Mouse (Mus musculus): ENCODE measurements around the gene Cd84. TPM values are rescaled to one million over a fixed set of nuclear protein-coding genes. Genes with fewer than 3 reads are reported as not detected.
"Not testable (repeated sequence)": the region's sequence is repeated elsewhere in the genome, so short reads cannot be mapped to it uniquely, and the experiment has no call there.

Gene Cd84
- polyA plus RNA-seq, 1 experiment = 2.0 TPM

GRCm38 (mm10) chr1:171826164-171826563 lies 13.3 kb upstream of the Cd84 start:
- TF ChIP-seq POLR2A (IDR thresholded peaks at IDR 0.05; ENCODE audit: low read depth, low read length) = no peak
- TF ChIP-seq CTCF (IDR thresholded peaks at IDR 0.05; ENCODE audit: borderline replicate concordance, insufficient read depth, low read length) = no peak
- H3K4me1 ChIP-seq (ENCODE audit: control insufficient read depth, insufficient read depth, low read length) = no peaks in the 10 kb centered on the region
- no peak overlapping the region for H3K27ac ChIP-seq (ENCODE audit: insufficient read depth, low read length)
- H3K4me3 ChIP-seq (ENCODE audit: insufficient read depth, low read length) = no peak overlapping the region

GRCm38 (mm10) chr1:171827674-171828073 lies 11.8 kb upstream of the Cd84 start:
- Histone ChIP-seq H3K4me3 (ENCODE audit: insufficient read depth, low read length) (no peak overlapping the region), H3K4me1 (ENCODE audit: control insufficient read depth, insufficient read depth, low read length) (no peaks in the 10 kb centered on the region), H3K27ac (ENCODE audit: insufficient read depth, low read length) (no peak overlapping the region)
- TF ChIP-seq CTCF (IDR thresholded peaks at IDR 0.05; ENCODE audit: borderline replicate concordance, insufficient read depth, low read length) (no peak), POLR2A (IDR thresholded peaks at IDR 0.05; ENCODE audit: low read depth, low read length) (no peak)

DNA sequence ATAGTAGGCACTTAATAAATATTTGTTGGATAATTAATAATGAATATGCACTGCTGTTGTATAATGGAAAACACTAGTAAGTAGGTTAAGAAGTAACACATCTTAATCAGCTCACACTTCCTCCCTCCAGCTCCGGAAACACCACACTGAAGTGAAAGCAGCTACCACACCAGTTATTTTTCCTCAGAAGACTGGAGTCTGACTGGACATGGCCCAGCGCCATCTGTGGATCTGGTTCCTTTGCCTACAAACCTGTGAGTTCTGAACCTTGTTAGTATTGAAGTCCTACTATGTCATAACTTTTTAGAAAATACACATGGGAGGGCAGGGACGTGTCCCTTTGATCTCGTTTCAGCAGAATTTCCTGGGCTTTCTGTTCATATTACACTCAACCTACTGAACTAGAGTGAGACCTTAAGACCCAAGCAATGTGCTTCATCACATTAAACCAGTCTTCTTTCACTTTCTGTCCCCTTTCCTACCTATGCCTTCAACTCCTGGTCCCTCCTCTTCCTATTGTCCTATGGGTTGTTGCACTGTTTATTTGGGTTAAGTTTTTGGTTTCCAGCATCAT lies 1.0 kb downstream of the Cd84 start:
- no peaks in the 10 kb centered on the region for H3K4me1 ChIP-seq (ENCODE audit: control insufficient read depth, insufficient read depth, low read length)
- H3K4me3 ChIP-seq (ENCODE audit: insufficient read depth, low read length) = no peak overlapping the region
- H3K27ac ChIP-seq (ENCODE audit: insufficient read depth, low read length) = no peak overlapping the region
- TF ChIP-seq POLR2A (IDR thresholded peaks at IDR 0.05; ENCODE audit: low read depth, low read length) (no peak), CTCF (IDR thresholded peaks at IDR 0.05; ENCODE audit: borderline replicate concordance, insufficient read depth, low read length) (no peak)

DNA sequence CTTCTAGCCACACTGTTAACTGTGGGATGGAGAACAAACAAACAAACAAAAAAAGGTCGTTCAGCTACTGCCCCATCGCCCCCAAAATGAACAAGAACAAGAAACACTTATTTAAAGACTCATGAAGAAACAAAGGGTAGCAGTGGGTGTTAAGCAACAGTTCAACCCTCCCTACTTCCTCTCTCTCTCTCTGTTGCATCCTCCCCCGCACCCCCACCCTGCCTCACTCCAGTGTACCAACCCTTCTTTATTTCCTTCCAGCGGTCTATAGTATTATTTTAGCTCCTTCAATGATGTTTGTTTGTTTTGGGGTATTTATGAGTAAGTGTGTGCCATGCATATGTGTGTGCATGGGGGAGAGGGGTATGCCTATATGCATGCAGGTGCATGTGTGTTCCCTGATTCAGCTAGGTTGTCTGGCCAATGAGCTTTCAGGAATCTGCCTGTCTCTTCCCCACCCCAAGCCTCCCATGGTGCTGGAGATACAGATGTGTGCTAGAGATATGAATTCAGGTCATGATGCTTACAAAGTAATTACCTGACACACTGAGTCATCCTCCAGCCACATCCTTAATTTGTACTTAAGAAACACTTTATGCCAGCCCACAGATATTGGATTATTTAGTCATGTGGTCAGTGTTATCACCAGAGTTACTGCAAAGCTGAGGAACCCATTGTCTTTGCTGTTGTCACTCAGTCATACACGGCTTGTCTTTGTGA lies 5.7 kb downstream of the Cd84 start:
- no peak overlapping the region for H3K4me3 ChIP-seq (ENCODE audit: insufficient read depth, low read length)
- no peak overlapping the region for H3K27ac ChIP-seq (ENCODE audit: insufficient read depth, low read length)
- H3K4me1 ChIP-seq (ENCODE audit: control insufficient read depth, insufficient read depth, low read length) = no peaks in the 10 kb centered on the region
- no peak for TF ChIP-seq CTCF (IDR thresholded peaks at IDR 0.05; ENCODE audit: borderline replicate concordance, insufficient read depth, low read length)
- TF ChIP-seq POLR2A (IDR thresholded peaks at IDR 0.05; ENCODE audit: low read depth, low read length) = no peak

GRCm38 (mm10) chr1:171848201-171848600 lies 8.7 kb downstream of the Cd84 start:
- no peak for TF ChIP-seq POLR2A (IDR thresholded peaks at IDR 0.05; ENCODE audit: low read depth, low read length)
- no peak for TF ChIP-seq CTCF (IDR thresholded peaks at IDR 0.05; ENCODE audit: borderline replicate concordance, insufficient read depth, low read length)
- Histone ChIP-seq H3K4me3 (ENCODE audit: insufficient read depth, low read length) (no peak overlapping the region), H3K4me1 (ENCODE audit: control insufficient read depth, insufficient read depth, low read length) (no peaks in the 10 kb centered on the region), H3K27ac (ENCODE audit: insufficient read depth, low read length) (no peak overlapping the region)

DNA sequence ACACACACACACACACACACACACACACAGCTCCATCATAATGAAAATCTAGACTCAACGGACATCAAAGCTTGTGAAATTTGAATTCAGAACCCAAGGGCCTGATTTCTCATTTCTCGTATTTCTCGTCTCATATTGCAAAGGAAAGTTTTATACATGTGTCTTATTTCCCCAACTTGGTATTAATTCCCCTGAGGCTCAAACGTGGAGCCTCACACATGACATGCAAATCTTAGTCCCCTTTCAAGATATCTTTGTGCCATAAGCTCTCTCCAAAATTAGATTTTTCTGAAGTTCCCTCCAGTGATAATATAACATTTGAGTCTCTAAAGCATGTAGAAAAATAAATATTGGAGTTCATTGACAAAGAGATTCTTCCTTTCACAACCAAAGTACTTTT lies 9.3 kb downstream of the Cd84 start:
- no peak overlapping the region for H3K4me3 ChIP-seq (ENCODE audit: insufficient read depth, low read length)
- H3K4me1 ChIP-seq (ENCODE audit: control insufficient read depth, insufficient read depth, low read length) = no peaks in the 10 kb centered on the region
- no peak for TF ChIP-seq POLR2A (IDR thresholded peaks at IDR 0.05; ENCODE audit: low read depth, low read length)
- no peak for TF ChIP-seq CTCF (IDR thresholded peaks at IDR 0.05; ENCODE audit: borderline replicate concordance, insufficient read depth, low read length)
- H3K27ac ChIP-seq (ENCODE audit: insufficient read depth, low read length) = no peak overlapping the region

GRCm38 (mm10) chr1:171849454-171849853 lies 10.0 kb downstream of the Cd84 start:
- no peak for TF ChIP-seq CTCF (IDR thresholded peaks at IDR 0.05; ENCODE audit: borderline replicate concordance, insufficient read depth, low read length)
- TF ChIP-seq POLR2A (IDR thresholded peaks at IDR 0.05; ENCODE audit: low read depth, low read length) = no peak
- no peak overlapping the region for H3K4me3 ChIP-seq (ENCODE audit: insufficient read depth, low read length)
- H3K27ac ChIP-seq (ENCODE audit: insufficient read depth, low read length) = no peak overlapping the region
- no peaks in the 10 kb centered on the region for H3K4me1 ChIP-seq (ENCODE audit: control insufficient read depth, insufficient read depth, low read length)

DNA sequence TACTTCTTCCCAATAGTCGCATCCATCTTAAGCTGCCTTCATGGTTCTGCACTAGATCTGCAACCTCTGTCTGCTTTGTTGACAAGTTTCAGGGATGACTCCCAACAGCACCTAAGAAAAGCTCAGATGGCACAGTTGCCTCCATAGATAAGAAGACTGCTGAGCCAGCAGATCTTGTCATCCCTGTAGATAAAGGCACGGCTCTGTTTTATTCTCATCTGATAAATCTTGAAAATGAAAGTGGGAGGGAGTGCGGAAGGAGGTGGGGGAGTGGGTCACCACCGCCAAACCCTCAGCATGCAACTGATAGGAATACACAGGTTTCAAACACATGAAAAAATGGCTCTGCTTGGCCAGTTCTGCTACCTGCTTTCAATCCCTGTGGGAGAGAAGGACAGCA lies 26.0 kb downstream of the Cd84 start:
- H3K27ac ChIP-seq (ENCODE audit: insufficient read depth, low read length) = no peak overlapping the region
- TF ChIP-seq POLR2A (IDR thresholded peaks at IDR 0.05; ENCODE audit: low read depth, low read length) (no peak), CTCF (IDR thresholded peaks at IDR 0.05; ENCODE audit: borderline replicate concordance, insufficient read depth, low read length) (no peak)
- H3K4me3 ChIP-seq (ENCODE audit: insufficient read depth, low read length) = no peak overlapping the region
- no peaks in the 10 kb centered on the region for H3K4me1 ChIP-seq (ENCODE audit: control insufficient read depth, insufficient read depth, low read length)

DNA sequence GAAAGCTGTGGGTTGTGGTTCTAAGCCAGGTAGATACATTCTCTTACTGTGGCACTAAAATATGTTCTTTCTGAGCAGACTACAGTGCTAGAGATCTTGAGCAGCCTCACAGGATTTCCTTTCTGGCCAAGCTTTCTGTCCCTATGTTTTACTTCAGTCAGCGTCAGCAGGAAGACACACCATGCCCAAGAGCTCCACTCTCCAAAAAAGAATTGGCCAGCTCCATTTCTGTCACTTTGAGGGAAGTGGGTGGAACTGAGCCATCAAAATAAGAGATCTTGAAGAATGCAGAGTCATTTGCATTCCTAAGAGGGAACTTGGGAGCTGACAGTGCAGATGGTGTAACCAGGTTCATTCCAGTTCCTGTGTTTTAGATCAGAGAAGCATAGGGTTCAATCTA lies 47.5 kb downstream of the Cd84 start:
- H3K27ac ChIP-seq (ENCODE audit: insufficient read depth, low read length) = no peak overlapping the region
- no peak for TF ChIP-seq POLR2A (IDR thresholded peaks at IDR 0.05; ENCODE audit: low read depth, low read length)
- no peaks in the 10 kb centered on the region for H3K4me1 ChIP-seq (ENCODE audit: control insufficient read depth, insufficient read depth, low read length)
- H3K4me3 ChIP-seq (ENCODE audit: insufficient read depth, low read length) = no peak overlapping the region

DNA sequence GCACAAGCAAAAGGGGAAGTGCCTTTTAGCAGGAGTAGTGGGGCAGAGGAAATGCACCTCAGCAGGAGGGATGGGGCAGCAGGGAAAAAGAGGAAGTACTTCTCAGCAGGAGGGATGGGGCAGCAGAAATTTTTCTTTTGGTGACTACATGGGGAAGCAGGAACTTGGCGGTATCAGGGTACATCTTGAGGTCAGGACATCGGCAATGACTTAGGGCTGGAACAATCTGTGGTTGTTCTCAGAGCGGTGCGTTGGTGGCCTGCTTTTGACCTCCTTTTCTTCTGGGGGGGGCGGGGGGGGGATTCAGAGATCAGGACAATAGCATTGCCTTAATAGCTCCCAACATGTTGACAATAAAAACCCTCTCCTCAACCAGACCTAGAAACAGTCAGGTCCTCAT lies 55.9 kb downstream of the Cd84 start, which contains the start of gene Gm10521:
Gene Gm10521 (plus strand): TSS at position 301 of the 400 bp plus-strand sequence.
- H3K4me1 ChIP-seq (ENCODE audit: control insufficient read depth, insufficient read depth, low read length); H3K4me3 ChIP-seq (ENCODE audit: insufficient read depth, low read length); H3K27ac ChIP-seq (ENCODE audit: insufficient read depth, low read length): not testable (repeated sequence)

Data from embryonic fibroblast, embryonic 13.5 days (primary cell).